Mouse (Mus musculus) kidney, adult 18-20 months (tissue): Measurements from ENCODE around the gene 4933424G06Rik.

Experiments used
- DNase-seq: peaks from one replicate; pipeline ENCODE4 v3.0.0; 2021

4933424G06Rik gene

DNA sequence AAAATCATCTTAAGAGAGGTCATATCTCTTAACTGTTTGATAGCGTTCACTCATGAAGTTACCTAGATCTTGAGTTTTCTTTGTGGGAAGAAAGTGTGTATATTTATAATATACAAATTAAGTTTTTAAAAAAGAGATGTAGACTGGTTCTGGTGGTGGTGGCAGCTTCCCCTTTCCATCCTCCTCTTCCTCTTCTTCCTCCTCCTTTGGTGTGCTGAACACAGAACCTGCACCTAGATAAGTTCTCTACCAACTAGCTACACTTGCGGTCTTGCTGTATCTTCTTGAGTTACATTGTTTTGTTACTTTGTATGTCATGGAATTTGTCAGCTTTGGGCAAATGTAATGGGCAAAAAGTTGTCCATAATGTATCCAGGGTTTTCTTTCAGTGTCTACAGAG lies 1.2 kb downstream of the 4933424G06Rik start:
- DNase-seq: no peak

GRCm38 (mm10) chr1:36714311-36714710 lies 4.4 kb downstream of the 4933424G06Rik start, which contains the start of gene Actr1b:
Actr1b (minus strand) TSS chr1:36714422.
- no peak for DNase-seq

DNA sequence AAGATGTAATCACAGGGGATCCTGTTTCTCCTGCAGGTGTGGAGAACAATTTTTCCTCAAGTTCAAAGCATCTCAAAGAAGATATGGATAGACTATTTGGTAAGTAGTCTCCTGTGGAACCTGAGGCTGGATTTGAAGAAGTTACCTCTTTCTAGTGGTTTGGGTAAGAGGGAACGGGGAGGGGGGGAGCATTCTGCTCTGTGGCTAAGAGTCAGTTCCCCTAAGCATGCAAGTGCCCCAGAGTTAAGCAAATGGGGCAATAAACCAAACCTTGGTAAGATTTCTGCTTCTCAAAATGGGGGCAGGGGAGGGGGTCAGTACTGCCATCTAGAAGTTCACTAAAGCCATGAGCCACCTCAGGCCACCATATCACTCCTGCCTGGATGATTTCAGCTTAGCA lies 8.8 kb downstream of the 4933424G06Rik start:
- no peak for DNase-seq

- DNase-seq: no peak
Observed at GRCm38 (mm10) chr1:36723146-36724056, 13.5 kb downstream of the 4933424G06Rik start.

- DNase-seq: no peak
Observed at GRCm38 (mm10) chr1:36724057-36724431, 14.1 kb downstream of the 4933424G06Rik start.

DNA sequence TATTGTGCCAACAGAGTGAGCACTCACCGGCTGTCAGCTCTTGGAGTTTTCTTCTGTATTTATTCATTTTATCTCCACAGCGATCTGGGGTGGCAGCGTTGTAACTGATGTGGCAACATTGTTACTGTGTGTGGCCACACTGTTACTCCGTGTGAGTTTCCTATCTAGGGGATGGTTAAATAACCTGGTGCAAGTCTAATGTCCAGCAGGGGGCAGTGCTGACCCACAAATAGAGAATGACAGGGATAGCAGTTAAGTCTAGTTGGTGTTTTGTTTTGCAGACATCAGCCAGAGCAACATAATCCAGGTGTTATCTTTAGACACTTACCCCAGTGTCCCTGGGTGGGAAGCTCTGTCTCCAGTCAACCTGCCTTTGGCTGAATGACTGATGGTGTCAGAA lies 27.4 kb downstream of the 4933424G06Rik start:
- DNase-seq: peak; percentile 86

- DNase-seq: no peak
Observed at GRCm38 (mm10) chr1:36739231-36739630, 29.3 kb downstream of the 4933424G06Rik start.

DNA sequence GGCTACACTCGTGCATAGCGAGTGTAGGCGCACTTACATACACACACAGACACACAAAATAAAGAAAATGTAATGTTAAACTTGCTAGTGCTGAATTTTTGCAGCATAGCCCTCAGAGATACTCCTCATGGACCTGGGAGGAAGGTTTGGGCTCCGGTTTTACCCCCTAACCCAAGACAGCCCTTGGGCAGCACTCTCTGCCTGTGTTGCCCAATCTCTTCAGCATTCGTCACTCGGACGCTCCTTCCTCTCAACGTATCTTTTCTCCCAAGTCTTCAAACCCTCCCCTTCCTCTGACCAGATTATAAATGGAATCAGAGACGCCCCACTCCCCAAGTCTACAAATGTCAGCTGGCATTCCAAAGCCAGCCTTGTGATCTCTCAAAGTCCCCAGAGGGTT lies 33.1 kb downstream of the 4933424G06Rik start:
- no peak for DNase-seq

DNA sequence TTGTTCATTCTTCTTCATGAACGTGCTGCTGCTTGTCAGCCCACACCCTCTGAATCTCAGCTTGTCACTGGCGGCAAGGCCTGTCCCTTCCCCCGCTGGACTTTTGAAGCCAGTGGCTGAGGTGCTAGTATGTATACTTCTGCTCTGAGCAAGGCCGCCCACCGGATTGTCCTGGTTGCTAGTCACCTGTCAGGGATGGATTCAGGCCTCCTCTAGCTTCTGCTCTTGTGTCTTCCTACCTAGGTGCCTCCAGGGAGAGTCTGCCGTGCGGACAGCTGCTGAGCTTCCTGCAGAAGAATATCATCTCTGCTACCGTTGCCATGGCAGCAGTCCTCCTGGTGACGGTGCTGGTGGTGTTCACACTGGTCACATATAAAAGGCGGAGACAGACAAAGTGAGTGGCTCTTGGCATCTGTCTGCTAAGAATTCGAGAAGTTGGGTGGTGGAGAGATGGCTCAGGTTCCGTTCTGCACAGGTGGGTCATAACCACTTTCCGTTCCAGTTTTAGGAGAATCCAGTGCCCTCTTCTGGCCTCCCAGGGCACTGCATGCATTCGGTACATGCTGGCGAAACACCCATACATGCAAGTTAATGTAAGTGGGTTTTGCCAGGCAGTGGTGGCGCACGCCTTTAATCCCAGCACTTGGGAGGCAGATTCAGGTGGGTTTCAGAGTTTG lies 34.5 kb downstream of the 4933424G06Rik start:
- DNase-seq: peak; percentile 82

GRCm38 (mm10) chr1:36745661-36746060 lies 35.7 kb downstream of the 4933424G06Rik start:
- DNase-seq: no peak

GRCm38 (mm10) chr1:36746452-36746851 lies 36.5 kb downstream of the 4933424G06Rik start:
- DNase-seq: no peak

DNA sequence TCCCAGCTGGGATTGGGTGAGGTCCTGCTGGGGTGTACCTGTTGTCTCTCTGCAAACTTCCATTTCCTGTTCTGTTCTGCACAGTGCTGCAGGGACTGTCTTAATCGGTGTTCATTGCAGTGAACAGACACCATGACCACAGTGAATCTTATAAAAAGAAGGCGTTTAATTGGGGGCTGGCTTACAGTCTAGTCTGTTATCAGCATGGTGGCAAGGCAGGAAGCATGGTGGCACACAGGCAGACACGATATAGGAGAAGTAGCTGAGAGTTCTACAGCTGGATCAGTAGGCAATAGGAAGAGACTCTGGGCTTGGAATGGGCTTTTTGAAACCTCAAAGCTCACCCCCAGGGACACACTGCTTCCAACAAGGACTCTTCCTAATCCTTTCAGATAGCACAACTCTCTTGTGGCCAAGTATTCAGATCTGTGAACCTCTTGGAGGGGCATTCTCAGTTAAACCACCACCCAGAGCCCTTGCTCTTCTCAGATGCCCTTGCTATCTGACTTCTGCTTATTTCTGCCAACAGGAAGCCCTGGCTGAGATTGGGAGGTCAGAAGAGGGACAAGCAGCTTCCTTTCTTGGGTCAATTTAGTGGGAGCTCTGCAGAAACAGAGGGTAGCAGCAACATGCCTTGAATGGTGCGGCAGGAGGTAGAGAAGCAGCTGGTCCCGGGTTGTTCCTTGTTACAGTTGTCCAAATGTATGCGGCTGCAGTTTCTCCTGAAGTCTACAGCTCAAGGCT lies 44.2 kb downstream of the 4933424G06Rik start:
- DNase-seq: no peak

DNA sequence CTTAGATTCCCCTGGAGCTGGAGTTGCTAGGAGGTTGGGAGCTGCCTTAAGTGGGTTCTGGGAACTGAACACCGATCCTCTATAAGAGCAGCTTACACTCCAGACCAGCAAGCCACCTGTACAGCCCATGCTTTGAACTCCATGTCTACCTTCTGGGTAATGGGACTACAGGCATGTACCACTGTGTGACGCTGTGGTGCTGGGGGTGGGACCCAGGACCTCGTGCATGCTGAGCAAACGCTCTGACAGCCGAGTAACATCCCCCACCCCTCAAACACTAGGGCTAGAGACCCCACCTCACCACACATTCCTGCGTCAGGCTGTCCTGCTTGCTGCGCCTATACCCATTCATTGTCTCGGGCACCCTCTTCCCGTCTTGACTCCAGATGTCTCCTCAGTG lies 48.6 kb downstream of the 4933424G06Rik start:
- DNase-seq: no peak

DNA sequence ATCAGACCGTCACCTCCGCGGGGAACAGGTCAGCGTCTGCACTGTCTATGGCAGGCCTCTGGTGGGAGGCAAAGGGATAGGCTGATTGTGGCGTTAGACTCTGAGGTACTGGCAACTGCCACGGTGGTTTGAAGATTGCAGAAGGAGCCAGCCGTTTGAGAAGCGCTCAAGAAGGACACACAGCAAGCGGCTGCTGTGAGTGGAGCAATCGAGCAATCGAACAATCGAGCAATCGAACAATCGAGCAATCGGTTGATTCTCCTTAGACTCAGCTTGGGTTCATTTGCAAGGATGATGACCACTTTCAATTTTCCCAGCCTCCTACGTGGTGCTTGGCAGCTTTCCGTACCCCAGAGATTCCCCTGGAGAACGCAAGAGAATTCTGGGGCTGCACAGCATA lies 49.1 kb downstream of the 4933424G06Rik start:
- DNase-seq: no peak

DNA sequence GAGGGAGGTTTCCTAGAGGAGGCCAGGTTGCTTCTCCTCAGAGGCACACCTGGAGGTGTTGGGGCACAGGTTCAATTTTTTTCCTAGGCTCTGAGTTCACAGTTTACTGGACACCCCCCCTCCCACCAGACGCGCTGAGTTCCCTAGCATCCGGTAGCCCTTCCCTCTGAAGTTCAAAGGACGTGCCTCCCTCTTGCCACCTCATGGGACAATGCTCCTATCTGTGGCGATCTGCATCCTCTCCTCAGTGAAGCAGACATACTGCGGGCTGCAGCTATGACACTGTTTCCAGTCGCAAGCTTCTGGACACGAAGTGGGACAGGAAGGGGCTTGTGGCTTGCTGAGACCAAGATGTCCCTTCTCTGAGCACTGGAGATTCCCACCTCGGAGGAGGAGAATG lies 50.5 kb downstream of the 4933424G06Rik start:
- DNase-seq: no peak

- no peak for DNase-seq
Observed at GRCm38 (mm10) chr1:36761061-36761460, 51.1 kb downstream of the 4933424G06Rik start.

GRCm38 (mm10) chr1:36761568-36761967 lies 51.6 kb downstream of the 4933424G06Rik start, which contains the start of gene Zap70:
Zap70 (plus strand) TSS chr1:36761798.
- DNase-seq: no peak

DNA sequence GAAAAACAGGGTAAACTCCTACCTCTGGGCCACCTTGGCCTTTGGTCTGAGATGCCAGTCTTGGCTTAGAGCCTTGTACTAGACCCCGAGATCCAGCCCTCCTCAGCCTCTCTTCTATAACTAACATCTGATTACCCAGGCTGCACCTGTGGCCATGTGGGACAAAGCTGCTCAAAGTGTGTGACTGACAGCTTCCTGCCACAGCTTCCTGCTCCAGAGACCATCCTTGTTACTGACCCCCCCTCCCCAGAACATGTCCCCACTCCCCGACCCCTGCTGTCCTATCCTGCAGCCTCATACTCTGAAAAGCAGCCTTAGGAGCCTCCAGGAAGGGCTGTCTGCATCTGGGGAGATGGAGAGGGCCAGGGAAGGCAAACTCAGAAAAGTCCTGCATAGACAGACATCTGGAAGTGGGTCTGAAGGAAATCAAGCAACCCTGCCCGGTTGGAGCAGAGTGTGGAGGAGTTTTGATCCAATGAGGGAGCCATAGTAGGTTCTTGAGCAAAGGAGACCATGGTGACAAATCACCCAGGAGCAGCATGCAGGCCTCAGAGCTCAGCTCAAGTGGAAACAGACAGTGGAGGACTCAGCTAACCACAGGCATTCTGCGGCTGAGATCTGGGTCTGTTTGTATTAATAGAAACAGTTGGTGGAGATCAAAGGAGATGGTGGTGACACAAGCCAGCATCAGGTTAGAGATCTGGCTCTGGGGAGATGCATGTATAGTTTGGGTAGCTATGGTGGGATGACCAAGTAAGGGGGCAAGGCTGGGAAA lies 56.7 kb downstream of the 4933424G06Rik start:
- no peak for DNase-seq

GRCm38 (mm10) chr1:36767321-36767720 lies 57.4 kb downstream of the 4933424G06Rik start:
- no peak for DNase-seq

- no peak for DNase-seq
Observed at GRCm38 (mm10) chr1:36768786-36769185, 58.8 kb downstream of the 4933424G06Rik start.

GRCm38 (mm10) chr1:36769951-36770350 lies 60.0 kb downstream of the 4933424G06Rik start:
- no peak for DNase-seq

GRCm38 (mm10) chr1:36770998-36771397 lies 61.0 kb downstream of the 4933424G06Rik start:
- no peak for DNase-seq
